Mouse (Mus musculus) heart, adult 2 months (tissue): Measurements from ENCODE around the gene Crocc.

Source experiments
- CTCF ChIP-seq: fragments of 200-600 bp; IDR thresholded peaks from 2 replicates; pipeline ENCODE4 v1.8.1; 2022; ENCODE audit warnings: antibody characterized with exemption, mild to moderate bottlenecking, moderate library complexity
- EP300 ChIP-seq: fragments of 200-500 bp; IDR thresholded peaks from 2 replicates; pipeline ENCODE4 v1.6.1; 2011; ENCODE audit warnings: low read depth, low read length, control low read depth; ENCODE audit not compliant: insufficient read depth
- POLR2A ChIP-seq: fragments of 200-500 bp; IDR thresholded peaks from 2 replicates; pipeline ENCODE4 v1.6.1; 2011; ENCODE audit warnings: mild to moderate bottlenecking, low read depth, low read length, control low read depth; ENCODE audit not compliant: insufficient read depth

DNA sequence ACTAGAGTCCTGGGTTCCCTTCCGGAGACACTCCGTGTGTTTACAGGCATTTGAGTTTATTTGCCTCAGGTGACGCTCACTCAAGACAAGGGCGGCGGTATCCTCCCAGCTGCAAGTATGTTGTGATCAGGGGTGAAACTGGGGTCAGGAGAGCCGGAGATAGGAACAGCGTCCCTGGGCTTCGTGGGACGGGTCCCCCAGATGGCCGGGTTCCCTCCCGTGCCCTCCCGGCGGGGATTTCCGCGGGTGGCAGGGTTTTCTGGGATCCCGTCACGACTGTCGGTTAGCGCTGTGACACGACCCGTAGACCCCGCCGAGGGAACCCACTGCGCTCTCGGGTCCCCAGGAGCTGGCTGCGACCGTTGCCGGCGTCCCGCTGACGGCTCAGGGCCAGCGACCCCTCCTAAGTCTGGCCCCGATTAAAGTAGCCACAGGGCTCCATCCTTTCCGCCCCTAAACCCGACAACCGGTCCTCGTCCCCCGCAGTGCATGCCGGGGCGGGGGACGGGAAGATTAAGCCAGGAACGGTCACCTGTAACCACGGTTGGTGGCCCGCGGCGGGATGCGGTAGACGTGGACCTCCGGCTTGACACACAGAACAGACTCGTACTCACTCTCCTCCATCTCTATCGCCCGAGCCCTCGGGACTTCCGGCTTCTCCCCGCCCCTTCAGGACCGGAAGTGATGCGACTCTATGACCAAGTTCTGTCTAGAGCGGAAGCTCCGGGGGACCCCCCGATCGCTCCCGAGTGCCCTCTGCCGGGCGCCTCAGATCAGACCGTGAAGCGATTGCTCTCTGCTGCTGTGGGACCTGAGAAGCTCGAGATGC lies 17.5 kb upstream of the Crocc start, which contains the start of gene Necap2:
- peak; percentile 97 for TF ChIP-seq CTCF
- TF ChIP-seq POLR2A: peak; percentile 96
- peak; percentile 45; the same call in 1 of the 2 replicates for TF ChIP-seq EP300
